Mouse (Mus musculus) urinary bladder, adult 18-20 months (tissue): Measurements from ENCODE around the gene Map2.
A peak's percentile ranks its signal among the peaks of the same experiment; 100 is the strongest.

Source experiments
- DNase-seq, 2 experiments: peaks; one replicate each; pipeline ENCODE4 v3.0.0; 2022; ENCODE audit warnings: low spot score in 2 of 2, mixed read lengths in 2 of 2

Gene Map2

DNA sequence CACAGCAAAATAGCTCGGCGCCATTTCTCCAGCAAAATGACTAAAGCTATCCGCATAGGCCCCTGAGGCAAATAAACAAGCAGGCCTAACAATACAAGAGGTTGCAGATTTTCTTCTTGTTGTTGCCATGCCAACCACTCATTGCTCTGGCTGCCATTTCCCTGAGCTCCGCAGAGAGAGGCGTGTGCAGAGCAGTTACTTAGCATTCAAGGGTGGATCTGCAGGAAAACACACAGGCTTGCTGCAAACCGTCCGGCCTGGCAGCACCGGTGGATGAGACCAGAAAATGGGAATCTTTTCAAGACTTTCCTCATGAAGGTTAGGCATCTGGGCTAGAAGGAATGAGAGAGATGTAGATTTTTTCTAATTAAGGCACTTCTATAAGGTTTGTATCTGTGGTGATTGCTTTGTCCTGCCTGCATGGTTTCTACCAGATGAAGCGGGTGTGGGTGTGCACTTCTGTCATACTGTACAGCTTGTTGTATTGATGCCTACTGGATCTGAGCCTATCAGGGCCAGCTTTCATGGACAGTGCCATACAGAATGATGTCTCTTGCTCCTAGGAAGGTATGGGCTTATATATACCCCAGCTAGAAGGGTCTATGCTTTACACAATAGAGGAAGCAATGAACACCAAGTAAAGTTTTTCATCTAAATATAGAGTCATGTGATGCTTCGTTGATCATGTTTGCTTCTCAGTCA is 211.8 kb downstream of the Map2 start:
- DNase-seq = no peak

DNA sequence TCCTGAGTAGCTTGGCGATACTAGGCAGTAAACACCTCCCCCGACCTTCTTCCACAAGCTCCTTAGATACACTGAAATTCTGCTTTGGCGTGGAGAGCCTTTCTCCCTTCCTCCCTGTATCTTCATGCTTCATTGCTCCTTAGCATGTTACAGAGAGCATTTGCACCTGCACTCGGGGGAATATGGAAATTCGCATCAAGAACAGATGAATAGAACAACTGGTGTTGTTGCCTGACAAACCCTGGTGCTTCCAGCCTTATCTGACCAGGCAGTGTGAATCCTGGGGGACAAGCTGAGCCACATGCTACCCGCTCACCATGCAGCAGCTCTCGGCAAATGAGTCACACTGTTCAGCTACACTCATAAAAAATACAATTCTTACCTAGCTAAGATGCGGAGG is 213.5 kb downstream of the Map2 start:
- no peak for DNase-seq

DNA sequence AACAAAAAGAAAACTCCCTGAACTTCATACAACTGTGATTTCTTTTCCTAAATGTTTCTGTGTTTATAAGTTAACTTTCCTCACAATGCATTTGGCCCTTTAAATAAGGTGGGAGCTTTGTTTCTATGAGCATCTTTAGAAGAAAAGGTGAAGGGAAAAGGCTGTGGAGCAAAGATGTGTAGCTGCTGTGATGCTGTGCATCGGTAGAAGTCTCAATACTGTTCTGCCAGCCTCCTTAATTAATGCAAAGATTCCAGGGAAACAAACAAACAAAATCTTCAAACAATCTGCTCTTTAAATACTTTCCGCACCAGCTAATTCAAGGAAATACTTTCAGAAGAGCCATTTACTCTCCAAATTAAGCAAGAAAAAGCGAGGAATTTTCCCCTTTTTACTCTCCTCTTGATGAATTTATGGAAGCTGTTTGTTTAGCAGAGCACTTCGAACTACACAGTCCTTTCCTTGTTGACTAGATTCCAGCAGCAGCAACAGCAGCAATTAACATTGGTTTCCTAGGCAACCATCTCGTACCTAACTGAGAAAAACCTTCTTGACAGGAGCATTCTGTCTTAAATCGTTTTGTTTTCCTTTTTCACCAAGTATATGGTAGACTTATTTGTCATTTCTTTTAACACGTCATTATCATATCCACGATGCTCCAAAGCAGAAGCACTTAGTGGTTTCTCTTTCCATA is 220.0 kb downstream of the Map2 start:
- DNase-seq = no peak

DNA sequence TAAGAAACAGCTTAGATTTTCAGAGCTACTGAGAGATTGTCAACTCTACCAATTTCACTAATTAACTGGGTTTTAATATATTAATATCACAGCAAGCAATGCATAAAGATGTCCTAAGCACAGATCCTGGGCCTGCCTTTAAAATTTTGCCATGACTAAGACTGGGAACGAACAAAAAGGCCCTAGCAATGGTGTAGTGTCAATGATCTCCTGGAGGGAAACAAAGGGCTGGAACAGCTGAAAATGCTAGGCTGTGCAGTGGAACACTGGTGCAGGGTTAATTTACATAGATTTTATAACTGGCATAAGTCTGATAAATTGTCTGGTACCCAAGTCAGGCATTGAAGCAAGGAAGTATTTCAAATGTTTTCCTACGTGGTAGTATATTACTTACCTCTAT is 220.8 kb downstream of the Map2 start:
- no peak for DNase-seq

DNA sequence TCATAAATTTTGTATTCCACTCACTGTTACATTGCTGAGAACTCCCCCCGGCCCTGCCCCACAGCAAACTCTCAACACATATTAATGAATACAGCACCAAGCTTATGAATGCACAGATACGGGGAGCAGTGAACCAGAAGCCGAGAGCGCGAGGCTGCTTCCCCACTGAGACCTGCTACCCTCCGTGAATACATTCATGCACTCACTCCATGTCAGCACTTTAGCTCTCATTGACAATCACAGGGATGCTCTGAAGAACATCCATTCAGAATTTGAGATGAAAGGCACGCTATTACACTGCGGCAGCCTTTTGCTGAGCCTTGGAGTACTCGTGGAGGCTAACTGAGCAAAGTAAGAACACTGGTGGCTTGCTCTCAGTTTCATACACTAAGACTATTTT is 226.8 kb downstream of the Map2 start:
- DNase-seq = no peak

DNA sequence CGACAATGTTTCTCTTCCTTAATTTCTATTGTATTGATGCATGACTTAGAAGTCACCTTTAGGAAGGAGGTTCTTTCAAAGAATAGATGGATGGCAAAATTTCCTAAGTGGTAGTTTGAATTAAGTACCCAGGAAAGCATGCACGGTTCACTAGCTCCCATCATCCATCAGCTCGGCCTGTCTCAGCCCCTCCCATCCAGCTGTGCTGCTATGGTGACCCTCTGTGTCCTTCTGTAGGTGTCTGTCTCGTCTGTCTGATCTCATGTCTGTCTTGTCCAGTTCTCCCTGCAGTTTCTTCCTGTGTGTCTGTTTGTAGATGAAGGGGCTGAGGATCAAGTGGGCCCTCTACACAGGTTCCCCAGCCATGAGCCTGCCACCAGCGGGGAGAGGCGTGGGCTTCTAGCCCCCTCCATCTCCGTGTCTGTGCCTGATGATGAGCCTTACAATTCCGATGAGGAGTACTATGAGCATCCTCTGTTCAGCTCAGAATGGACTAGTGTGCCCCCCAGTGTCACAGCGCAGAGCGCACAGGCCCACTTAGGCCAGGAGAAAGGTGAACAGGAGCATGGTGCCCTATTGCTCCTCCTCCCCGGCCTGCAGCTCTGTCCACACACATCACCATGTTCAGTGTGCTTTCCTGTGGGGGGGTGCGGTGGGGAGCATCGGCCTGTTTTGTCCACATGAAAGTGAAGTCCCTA is 232.3 kb downstream of the Map2 start:
- DNase-seq = no peak

DNA sequence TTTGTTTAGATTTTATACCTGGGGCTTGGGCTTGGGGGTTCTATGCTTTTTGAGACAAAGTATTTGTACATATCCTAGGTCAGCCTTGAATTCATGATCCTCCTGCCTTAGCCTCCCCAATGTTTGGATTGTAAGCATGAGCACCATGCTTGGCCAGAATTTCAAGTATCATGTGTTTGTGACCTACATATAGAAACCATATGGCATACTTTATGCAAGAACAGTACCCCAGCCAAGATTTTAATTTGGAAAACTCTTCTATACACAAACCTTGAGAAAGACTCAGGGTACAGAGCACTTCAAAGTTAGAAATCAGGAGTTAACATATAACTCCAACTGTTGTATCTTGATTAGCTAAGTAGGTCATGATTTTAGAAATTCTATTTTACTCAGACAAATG is 243.3 kb downstream of the Map2 start:
- no peak for DNase-seq

DNA sequence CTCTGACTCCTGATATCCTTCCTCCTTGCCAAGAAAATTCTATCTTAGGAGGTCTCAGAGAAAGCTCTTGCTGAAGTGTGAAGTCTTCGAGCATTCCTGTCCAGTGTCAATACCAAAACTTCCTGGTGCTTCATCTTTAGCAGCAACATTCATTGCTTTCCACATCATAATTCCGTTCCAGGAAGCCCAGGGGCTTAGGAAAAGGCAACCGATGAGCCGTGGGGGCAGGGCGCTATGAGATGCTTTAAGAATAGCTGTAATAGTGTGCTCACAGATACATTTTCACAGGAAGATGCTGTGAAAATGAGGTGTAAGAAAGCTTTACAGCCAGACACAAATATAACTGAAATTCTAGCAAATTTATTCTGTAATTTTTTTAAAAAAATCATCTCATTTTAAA is 251.0 kb downstream of the Map2 start:
- DNase-seq = no peak

DNA sequence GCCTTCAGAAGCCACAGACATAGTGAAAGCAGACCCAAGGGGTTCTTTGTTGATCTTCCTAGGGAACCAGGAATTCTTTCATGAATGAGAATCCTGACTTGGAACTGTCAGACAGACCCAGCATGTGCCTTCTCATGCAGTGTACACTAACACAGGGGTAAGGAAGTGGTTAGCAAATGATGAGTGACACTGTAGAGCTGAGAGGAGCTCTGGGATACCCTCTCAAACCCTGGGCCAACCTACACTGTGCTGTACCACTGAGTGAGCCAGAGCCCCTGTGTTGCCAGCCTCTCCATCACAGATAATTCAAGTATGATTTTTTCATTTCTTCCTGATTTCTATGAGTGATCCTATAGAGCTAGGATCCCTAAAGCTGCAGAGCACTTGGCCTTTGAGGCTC is 255.9 kb downstream of the Map2 start:
- no peak for DNase-seq

DNA sequence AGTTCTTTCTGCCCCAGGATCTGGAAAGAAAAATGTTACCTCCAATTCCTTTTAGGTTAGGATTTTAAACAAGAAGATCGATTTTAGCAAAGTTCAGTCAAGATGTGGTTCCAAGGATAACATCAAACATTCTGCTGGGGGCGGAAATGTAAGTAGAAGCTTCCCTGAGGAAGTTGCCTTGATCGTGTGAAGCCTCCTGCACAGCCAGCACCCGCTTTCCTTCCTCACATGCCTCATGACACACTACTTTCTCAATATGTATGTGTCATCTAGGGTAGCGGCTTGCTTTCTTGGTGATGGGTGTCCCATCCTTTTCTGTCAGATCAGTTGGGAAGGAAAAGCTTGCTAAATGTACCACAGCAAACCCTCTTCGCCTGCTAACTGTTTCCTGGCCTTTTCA is 256.4 kb downstream of the Map2 start:
- DNase-seq = no peak

DNA sequence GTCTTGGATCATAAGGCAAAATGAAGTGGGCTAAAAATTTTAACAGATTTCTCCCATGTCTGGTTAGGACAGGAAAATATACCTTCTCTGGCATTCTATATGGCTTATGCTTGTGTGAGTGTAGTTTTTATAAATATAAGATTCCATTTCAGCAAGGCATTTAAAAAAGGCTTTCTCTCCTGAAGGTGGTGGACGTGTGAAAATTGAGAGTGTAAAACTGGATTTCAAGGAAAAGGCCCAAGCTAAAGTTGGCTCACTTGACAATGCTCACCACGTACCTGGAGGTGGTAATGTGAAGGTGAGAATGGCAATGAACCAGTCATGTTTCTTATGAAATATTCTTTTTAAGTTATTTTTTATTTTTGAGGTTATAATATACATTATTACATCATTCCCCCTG is 263.0 kb downstream of the Map2 start:
- DNase-seq = no peak

DNA sequence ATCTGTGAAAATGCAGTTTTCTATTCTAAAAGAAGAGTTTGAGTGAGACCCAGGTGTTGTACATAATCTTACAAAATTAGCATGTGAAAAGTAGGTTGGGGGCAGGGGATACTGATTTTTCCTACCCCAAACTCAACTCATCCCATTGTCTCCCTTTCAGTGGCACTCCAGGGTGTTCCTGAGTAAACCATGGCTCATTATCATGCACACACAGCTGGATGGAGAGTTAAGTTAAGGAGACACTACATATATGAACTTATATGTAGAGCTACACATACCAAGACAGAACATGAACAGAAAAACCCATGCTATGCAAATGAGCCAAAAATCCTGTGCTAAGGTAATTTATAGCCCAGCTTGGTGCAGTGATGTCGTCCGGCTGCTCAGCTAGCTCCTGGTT is 267.8 kb downstream of the Map2 start:
- DNase-seq = no peak

DNA sequence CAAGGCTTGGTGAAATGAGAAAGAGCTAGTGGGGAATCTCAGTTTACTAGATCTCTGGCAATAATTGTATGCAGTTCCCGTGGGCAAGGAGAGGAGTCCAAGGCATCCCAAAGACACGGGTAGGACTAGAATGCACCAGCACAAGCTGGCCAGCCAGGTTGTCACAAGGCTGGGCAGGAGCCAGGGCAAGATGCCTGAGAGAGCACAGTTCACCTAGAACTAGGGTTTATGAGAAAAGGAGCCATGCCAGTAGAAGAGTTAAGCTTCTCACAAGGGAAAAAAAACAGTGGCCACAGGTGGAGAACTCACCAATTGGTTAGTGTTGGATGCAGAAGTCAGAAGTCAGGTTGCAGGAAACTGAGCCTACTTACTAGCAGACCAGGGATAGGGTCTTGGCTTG is 274.4 kb downstream of the Map2 start:
- no peak for DNase-seq

DNA sequence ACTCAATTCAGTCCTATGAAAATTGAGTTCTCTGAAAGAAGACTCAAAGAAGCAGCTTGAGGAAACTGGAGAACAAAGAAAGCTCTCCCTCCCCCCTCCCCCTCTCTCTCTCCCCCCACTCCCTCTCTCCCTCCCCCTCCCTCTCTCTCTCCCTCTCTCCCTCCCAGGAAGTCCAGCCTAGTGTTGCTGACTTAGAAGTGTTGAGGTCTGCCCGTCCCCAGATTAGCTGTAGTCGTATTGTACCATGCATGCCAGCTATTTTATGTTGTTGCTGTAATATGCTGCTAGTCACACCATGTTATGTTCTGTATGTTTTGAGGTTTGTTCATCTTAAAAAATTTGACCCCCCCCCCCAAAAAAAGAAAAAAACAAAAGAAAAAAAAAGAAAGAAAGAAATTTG is 281.5 kb downstream of the Map2 start:
- no peak for DNase-seq

DNA sequence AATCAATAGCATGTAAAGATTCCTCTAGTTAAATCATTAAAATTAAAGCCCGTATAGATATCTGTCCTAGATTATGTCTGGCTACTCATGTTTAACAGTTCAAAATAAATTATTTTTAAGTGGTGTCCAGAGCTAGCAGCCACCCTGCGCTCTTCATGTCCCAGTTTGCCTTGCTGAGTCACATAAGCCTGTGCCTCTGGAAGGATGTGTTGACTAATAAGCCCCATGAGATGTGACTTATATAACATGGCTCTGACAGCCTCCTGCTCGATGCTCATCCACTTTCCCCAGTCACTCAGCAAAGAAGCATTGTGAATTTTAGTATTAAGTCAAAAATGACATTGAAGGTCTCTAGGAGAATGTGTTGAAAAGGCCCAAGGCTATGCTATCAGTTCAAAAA is 282.7 kb downstream of the Map2 start:
- no peak for DNase-seq

DNA sequence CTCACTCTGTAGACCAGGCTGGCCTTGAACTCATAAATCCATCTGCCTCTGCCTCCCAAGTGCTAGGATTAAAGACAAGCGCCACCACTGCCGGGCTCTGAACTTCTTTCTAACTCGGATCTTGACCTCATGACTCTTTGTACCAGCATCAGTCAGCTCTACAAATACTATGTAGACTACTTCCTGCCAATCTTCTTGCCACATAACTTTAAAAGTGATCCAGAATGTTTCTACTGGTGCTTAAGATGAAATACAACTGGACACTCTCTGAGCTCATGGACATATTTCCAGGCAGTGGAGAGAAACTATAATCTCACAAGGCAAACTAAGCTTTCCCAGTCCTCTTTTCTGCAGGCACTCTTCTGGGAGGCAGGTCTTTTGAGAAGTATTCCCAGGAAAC is 284.3 kb downstream of the Map2 start:
- no peak for DNase-seq

DNA sequence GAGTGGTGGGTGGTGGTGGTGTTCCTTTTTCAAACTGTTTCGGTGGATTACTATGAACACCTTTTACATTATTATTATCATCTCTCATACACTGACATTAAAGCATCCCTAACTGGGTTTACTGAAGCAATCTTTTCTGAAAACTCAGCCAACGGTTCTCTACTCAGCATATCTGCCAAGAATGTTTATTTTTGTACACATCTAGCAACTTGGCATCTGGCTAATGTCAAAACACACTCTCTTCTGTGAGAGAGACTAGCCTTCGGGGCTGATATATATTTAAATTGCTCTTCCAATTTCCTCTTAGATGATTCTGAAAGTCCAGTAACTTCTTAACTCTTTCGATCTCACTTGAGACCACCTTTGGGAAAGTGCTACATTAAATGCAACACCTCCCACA is 285.8 kb downstream of the Map2 start:
- DNase-seq = no peak

DNA sequence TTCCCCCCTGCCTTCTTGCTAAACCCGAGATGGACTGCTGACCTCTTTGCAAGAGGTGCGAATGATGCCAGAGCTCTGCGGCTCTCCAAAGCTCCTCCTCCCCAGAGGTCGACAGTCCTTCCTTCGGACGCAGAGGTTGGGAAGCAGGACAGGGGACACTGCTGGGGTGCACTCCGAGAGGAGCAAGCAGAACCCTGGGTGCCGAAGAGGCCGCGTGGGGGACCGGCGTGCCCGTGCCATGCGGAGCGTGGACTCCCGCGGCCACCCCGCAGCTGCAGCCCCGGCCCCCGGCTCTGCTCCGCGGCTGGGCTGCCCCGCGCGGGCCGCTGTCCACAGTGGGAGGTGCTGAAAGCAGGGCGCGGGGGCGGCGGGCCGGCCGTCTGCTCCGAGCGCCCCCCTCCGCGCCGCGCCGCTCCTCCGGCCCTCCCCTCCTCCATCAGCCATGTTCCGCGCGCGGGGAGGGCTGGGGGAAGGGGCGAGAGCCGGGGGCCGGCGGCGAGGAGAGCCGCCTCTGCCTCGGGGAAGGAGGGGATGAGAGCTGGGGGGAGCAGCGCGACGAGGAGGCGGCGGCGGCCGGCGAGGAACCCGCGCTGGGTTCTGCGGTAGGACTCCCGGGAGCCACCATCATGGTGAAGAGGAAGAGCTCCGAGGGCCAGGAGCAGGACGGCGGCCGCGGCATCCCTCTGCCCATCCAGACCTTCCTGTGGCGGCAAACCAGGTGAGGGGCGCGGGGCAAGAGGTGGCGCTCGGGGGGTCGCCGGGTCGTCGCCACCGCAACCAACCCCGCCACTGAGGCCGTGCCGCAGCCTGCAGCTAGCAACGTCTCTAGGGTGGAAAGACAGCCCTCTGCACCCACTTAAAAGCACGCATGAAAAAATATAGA is 293.0 kb downstream of the Map2 start, which contains the start of gene Unc80:
Unc80 (plus strand) TSS at position 547 of the 883 bp plus-strand sequence.
- DNase-seq = peak in 1 of 2 experiments; percentile 30

DNA sequence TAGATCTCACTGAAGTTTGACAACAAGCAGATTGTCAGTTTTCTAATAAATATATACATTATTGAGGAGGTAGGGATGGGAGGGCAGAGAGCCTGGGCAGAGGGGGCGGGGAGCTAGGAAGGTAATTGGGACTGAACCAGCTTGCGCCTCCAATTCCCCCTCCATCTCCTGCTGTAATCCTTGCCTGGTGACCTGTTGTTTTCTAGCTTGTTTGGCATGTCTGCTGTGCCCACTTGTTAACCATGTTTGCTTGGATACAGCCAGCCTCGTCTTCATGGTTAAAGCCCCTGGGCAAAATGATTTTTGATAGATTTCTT is 293.6 kb downstream of the Map2 start:
- no peak for DNase-seq

DNA sequence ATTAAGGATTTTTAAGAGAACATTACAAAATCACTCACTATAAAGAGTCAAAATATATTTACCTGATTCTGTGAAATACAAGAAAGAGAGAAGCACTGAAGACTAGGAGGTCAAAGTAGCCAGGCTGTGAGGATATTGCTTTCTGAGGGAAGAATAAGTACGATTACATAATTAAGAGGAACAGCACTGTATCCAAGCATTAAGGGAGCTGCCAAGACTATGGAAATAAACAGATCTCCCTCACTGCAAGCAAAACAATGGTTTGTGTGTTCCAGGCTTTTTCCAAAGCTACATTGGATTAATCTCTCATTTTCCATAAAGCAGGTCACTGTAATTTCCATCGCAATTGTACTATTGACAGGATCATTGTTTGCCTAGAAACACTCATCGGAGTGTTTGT is 307.7 kb downstream of the Map2 start:
- DNase-seq = no peak
